Mouse (Mus musculus) retina, adult 2 months (tissue): ENCODE data around the gene Bend7.

Experiments used
- DNase-seq: peaks from one replicate; pipeline ENCODE4 v3.0.0-alpha.2; 2012; ENCODE audit warnings: low read depth, low spot score

The Bend7 gene

DNA sequence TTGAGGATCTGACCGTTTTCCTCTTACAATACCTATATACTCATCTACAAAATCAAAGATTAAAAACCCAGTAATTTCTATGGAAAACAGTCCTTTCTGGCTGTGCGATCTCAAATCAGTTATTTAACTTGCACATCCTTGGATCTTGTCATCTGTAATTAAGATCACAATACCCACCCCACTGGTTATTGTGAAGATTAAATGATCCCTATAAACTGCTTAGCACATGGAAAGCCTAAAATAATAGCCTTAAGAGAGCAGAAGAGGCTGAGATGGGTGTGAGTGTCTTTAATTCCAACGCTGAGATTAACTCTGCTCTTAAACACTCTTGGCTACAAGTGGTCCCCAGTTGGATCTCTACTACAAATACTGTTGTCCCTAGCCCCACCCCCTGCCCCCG is 64.8 kb downstream of the Bend7 start:
- no peak for DNase-seq

DNA sequence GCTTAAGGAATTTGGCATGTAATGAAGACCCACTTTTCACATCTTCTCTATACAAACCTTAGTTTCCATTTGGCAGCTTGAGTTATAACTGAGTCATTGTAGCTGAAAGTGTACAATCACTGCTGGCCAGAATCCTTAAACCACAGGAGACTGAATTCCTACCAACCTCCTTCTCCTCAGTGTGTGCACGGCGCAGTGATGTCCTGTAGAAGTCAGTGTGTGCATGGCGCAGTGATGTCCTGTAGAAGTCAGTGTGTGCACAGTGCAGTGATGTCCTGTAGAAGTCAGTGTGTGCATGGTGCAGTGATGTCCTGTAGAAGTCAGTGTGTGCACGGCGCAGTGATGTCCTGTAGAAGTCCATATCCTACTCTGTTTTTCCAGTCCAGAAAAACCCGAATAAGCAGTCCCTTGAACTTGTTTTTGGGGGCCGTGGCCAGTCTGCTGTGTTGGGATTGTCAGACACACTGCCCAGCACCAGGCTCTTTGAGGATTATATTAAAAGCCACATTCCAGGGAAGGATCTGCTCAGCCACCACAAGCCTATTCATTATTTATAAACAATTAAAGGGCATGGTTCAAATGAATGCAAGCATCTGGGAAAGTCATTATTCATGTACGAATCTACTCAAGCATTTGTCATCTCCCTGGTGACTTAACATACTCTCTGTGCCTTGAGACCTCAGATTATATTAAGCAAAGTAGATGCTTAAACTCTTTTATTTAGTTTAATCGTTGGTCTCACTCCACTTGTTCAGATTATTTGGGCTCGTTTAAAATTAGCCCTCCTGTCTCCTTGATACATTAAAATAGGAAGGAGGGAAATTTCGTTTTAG is 65.4 kb downstream of the Bend7 start:
- DNase-seq = no peak

DNA sequence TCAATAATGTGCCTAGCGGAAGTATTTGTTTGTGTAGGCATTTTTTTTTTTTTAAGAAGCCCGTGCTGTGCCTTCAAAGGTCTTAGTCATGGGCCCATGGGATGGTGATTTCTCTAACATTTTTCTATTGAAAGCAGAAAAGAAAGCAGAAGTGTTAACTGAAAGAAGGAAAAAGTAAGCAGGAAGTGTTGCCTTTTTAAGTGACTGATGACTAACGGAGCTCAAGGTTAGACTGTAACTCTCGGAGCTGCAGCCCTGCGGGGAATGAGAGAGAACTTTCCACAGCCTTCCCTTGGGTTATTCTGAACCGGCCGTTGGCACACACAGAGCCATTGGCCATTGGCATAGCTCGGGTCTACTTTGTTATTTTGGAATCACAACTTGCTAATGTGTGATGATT is 66.4 kb downstream of the Bend7 start:
- DNase-seq = no peak

DNA sequence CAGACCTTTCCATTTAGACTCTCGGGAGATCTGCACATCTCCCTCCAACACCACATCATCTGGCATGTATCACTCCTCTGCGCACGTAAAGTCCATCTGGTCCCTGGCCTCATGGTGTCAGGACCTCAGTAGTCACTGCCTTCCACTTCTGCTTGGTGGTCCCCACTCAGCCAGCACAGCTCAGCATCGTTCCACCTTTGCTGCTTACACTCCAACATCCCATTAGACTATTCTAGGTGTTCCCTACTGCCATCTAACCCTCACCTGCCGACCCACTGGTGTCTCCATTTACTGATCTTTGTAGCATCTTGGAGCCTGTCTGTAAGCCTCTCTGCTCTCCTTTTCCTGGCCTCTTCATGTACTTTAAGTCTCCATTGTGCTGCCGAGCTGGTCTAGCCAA is 67.4 kb downstream of the Bend7 start:
- DNase-seq = no peak

DNA sequence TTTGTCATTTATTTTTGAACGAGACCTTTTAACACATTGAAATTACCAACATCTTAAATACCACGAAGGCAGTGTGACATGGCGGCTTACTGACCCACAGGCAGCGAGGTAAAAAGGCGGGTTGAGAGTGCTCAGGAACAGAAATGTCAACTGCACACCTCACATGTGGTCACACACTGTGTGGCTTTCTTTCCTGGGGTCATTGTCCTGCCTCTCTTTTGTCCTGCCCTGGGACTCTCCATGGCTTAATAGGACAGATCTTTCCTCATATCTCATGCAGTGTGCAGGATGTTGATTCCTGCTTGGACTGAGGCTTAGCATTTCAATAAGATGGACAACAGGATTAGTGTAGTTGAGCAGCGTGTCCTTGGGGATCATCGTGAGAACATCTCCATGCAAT is 69.6 kb downstream of the Bend7 start:
- no peak for DNase-seq

DNA sequence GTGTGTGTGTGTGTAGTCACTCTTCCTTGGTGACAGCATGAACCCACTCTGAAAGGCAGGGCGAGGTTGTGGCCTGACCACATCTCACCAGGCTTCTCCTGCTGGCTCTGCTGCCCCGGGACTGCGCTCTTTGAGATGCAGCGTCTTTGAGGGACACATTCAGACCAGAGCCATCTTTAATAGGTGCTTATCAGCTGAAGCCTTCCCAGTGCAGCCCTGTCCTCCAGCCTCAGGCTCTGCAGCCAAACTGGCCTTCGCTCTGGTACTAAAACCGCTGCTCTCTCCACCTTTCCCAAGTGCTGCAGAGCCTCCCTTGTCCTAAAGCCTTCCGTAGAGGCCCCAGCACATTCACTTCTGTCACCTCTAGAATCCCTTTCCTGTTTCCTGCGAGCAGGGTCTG is 74.0 kb downstream of the Bend7 start:
- no peak for DNase-seq

DNA sequence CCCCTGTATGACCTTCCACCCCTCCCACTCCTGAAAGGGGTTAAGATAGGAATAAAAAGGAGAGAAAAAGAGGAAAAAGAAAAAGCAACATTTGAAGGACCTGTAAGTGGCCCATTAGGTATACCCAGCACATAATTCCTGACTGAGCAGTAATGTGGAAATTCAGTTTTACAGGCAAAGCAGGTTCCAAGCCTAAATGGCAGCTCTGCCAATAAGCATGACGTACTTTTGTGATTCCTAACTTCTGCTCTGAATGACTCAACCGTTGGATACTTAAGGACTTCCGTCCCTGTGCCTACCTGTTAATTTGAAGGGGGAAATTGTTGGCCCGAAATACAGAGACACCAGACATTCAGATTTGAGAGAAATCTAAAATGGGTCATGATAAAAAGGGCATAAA is 74.9 kb downstream of the Bend7 start:
- DNase-seq = no peak

DNA sequence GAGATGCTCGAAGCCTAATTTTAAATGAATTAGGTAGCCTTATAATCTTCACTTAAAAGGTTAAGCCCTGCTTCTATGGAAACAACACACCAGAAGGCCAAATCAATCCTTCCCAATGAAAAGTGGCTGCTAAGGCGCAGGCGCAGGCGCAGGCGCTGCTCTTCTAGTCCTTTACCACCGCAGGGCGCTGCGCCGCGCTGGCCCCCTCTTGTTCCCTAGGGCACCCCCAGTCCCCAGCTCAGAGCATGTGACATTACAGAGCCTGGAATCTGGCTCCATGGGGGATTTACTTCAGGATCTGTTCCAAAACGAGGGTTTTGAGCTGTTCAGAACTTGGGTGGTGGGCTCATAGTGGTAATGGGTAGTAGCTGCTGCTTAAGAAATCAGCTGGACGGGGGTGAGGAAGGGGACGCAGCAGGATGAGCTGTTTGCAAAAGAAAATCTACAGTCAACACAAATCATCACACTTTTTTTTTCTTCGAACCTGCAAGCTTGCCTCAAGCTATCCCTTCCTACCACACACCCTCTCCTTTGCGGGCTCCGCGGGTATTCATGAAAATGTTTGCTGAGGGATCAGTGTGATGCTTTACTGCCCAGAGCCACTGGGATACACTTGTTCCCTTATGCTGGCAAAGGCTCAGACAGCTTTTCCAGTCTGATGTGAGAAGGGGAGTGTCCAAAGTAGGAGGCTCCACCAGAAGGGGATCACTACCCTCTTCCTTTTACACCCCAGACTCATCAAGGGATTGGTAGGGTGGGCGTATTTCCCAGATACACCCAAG is 85.0 kb downstream of the Bend7 start:
- DNase-seq = no peak

DNA sequence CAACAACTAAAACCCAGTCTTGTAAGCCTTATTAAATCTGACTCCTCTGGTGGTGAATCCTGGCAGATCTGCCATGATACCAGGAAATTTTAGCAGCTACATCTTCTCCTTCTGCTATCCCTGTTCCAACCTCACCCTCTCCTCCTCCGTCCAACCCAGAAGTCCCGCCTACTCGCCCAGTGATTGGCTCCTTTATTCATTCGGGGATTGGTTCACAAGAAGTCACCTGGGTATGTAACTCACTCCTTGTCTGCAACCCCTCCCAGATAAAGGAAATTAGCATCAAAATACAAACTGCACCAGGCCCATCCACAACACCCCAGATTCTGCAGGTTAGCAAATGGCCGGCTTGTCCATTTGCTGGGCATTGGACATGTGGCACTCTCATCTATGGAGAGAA is 98.7 kb downstream of the Bend7 start:
- DNase-seq = no peak

DNA sequence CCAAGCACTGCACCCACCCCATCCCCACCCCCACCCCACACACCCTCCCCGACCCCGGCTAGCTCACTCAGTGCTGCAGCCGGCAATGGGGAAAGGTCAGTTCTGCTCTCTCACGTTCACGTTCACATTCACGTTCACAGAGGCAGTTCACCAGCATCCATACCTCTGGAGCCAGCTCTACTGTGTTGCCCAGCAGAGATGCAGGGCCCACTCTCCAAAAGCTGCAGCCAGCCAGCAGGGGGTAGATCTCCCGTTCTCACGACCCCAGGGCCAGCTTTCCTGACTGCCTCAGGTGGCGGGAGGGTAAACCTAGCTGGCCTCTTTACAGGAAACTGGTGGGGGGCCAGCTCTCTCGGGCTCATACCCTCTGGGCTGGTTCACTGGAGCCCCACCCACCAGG is 100.0 kb downstream of the Bend7 start:
- no peak for DNase-seq

DNA sequence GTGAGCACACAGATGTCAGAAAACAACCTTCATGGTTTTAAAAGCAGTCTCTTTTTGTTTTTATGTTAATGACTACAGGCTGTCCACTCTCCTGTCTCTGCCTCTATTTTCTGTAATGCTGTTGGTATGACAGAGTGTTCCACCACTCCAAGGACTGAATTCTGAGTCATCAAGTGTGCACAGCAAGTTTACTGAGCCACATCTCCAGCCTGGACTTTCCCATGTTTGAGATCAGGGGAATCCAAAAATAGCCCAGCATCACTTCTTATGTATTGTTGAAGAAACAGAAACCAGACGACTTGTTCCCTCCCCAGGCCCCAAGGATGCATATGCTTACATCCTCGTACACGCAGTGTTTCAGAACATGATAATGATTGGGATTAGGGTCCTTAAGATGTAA is 102.6 kb downstream of the Bend7 start:
- no peak for DNase-seq

DNA sequence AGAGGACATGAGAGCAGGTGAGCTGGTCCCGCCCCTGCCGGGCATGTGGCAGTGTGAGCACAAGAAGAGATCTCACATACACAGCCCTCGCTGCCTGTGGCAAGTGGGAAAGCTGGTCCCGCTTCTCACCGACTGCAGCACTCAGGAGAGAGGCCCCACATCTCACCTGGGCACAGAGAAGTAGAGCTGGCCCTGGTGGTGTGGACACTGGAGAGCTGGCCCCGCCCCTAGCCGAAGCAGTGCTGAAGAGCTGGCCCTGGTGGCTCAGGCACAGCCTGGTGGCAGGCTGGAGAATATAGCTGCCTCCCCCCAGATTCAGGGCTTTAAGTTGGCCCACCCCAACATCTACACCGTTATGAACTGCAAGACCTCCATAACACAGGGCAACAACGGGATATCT is 106.4 kb downstream of the Bend7 start:
- DNase-seq = no peak

DNA sequence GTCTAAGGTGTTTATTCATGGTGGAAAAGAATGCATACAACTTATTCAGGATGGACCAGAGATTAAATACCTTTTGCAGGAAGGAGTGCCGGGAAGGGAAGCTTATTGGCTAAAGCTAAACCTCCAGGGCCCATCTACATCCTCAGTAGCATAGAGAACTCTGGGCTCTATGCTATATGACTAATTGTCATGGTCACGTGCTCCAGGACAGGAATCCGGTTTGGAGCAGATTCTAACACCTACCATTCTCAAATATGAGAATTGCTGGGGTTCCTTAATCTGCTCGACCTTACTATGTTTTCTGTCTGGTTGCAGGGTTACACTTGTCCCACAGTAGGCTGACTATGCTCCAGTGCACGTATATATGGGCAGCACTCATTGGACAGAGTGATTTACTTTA is 110.4 kb downstream of the Bend7 start:
- DNase-seq = no peak

DNA sequence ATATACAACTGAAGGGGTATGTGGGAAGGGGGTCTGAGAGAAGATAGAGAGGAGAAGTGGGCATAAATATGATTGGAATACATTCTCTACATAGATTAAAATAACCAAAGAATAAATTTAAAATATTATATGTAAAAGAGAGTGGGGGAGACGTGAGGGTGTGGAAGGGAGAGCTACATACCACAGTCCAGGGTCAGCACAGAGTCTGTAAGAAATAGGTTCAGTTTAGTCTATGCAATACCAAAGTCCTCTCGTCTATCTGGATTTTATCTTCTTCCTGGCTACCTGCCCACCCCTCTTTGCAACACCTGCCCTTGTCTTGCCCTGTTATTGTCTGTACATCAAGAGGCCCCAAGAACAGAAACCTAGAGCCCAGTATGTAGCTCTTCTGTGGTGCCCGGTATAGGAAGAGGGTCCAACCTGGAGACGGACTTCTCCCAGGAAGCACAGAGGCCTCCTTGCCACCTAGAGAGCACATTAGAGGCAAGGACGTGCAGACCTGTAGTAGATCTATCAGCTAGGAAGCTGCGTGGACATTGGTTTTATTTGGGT is 110.9 kb downstream of the Bend7 start:
- no peak for DNase-seq

DNA sequence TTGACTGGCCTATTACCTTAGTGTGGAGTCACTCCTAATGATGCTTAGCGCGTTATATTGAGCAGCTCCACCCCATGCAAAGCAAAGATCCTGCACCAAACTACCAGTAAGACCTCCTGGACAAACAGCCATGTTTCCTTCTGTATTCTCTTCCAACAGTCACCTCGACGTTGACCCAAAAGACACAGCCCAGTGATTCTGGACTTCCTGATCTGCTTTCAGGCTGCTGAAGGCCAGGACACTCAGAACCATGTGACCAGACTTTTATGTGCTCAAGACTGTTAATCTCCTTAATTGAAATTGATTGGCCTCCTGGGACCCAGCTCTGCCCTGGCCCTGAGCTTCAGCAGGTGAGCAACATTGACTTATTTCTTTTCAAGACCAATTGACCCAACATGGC is 111.4 kb downstream of the Bend7 start:
- DNase-seq = no peak

DNA sequence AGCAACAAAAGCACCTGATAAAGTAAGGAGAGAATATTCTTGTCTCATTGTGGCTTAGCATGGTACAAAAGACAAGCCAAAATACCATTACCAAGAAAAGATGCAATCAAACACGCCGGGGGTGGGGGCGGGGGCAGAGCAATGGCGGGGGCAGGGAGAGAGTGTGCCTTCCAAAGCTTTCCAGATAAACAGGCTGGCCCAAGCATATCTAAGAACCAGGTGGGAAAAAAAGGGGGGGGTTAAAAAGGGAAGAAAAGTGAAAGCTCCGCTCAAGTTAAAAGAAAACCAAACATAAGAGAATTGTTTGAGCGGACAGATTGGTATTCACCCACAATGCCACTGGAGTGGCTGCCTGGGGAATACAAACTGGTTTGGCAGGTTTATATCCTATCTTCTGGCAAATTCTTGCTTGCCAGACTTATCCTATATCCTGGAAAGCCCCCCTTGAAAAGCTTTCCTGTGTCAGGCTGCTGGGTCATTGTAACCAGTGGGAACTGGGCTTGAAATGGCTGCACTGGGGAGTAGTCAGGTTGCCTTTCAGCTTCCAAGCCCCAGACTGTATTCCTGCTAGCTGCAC is 111.9 kb downstream of the Bend7 start:
- no peak for DNase-seq

DNA sequence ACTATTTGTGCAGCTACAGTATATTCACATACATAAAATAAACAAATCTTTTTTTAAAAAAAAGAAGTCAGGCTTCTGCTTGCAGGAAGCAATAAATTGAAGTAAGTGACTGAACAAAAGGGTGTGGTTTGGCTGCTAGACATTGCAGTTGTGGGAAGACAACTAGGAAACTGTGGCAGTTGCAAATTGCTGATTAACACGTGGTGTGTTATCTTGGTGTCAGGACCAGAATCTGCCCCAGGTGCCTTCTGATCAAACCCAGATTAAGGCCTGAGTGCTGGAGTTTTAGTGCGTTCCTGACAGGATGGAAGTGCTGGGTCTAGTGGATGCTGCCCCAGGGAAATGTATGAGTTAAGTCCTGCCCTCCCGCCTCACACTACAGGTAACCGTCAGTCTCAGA is 113.9 kb downstream of the Bend7 start:
- no peak for DNase-seq

DNA sequence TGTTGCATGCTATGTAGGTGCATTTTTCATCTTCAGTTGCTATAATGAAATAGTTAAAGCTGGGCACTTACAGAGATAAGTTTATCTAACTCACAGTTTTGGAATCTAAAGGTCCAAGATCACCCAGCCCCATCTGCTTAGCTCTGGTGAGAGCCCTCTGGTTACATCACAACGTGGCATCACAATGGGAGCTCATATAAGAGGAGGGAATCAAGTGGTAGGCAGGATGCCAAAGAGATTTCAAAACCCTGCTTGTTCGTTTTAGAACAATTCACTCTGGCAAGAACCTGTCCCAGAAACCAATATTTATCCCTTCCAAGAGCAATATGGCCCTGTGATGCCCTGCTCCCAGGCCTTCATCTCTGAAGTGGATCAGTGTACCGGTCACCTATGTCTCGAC is 114.5 kb downstream of the Bend7 start:
- DNase-seq = no peak

DNA sequence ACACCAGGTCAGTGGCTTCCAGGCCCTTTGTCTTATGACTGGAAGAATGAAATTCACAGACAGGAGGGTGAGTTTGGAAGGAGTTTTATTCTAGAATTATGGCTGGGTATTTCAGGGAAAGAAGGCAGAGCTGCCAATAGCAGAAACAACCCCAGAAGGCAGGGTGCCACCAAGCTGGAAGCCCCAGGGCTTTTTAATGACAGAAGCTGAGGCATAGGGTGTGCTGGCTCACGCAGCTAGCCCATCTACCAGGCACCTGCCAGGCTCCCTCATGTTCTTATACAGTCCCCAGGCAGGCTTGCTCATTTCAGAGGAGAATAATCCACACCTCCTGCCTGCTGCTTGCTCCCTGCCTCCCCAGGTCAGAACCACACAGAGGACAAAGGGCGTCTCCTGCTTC is 131.8 kb downstream of the Bend7 start:
- no peak for DNase-seq
